Mouse (Mus musculus) MEL (cell line): ENCODE measurements at regions not wholly inside any gene's neighbourhood (a gene's known extent, or its start where the extent isn't known, plus 50 kb on each side); places are given as distances from the start of the nearest gene placed in this dataset.
A peak's percentile ranks its signal among the peaks of the same experiment; 100 is the strongest.

Experiments used
- DNase-seq: peaks from one replicate; pipeline ENCODE4 v3.0.0; 2011; ENCODE audit warnings: low read depth, low spot score
- H3K27ac ChIP-seq: 2 replicates; pipeline ENCODE4 v1.5.1; 2012; ENCODE audit warnings: low read depth, mild to moderate bottlenecking, control low read depth, low read length, moderate library complexity; ENCODE audit not compliant: control insufficient read depth
- H3K27me3 ChIP-seq, 2 experiments: fragments of 150-350 bp in 1 of 2; sonication (generic) in 1 of 2; 2 replicates each; pipeline ENCODE4 v1.6.1; 2012; ENCODE audit warnings: low read length in 2 of 2, mild to moderate bottlenecking in 2 of 2, improper control_type of control experiment in 1 of 2, moderate library complexity in 1 of 2; ENCODE audit not compliant: insufficient read depth in 2 of 2, control insufficient read depth in 1 of 2
- H3K36me3 ChIP-seq, 2 experiments: 2 replicates each; pipeline ENCODE4 v1.6.1; 2012 to 2014; ENCODE audit warnings: low read length in 2 of 2, improper control_type of control experiment in 1 of 2, inconsistent platforms in 1 of 2, mild to moderate bottlenecking in 1 of 2; ENCODE audit not compliant: insufficient read depth in 2 of 2, control insufficient read depth in 1 of 2
- H3K4me1 ChIP-seq, 2 experiments: fragments of 150-350 bp in 1 of 2; sonication (generic) in 1 of 2; 2 replicates each; pipeline ENCODE4 v1.6.1; 2012; ENCODE audit warnings: low read length in 2 of 2, improper control_type of control experiment in 1 of 2, mild to moderate bottlenecking in 1 of 2; ENCODE audit not compliant: insufficient read depth in 2 of 2, control insufficient read depth in 1 of 2
- H3K4me3 ChIP-seq, 2 experiments: fragments of 150-350 bp in 1 of 2; sonication (generic) in 1 of 2; 2 replicates each; pipeline ENCODE4 v1.5.1; 2012; ENCODE audit warnings: low read depth in 2 of 2, low read length in 2 of 2, mild to moderate bottlenecking in 2 of 2, moderate library complexity in 2 of 2, control low read depth in 1 of 2, improper control_type of control experiment in 1 of 2; ENCODE audit not compliant: control insufficient read depth in 1 of 2, insufficient read depth in 1 of 2
- H3K79me2 ChIP-seq: 2 replicates; pipeline ENCODE4 v1.6.1; 2012; ENCODE audit warnings: mild to moderate bottlenecking, low read length, moderate library complexity; ENCODE audit not compliant: control insufficient read depth, poor library complexity, insufficient read depth
- H3K9ac ChIP-seq: 2 replicates; pipeline ENCODE4 v1.6.1; 2012; ENCODE audit warnings: low read depth, mild to moderate bottlenecking, control low read depth, low read length, moderate library complexity; ENCODE audit not compliant: control insufficient read depth, poor library complexity, severe bottlenecking
- H3K9me3 ChIP-seq: fragments of 150-350 bp; sonication (generic); replicated peaks from 2 replicates; pipeline ENCODE4 v1.6.1; 2012; ENCODE audit warnings: mild to moderate bottlenecking, low read length, improper control_type of control experiment, moderate library complexity; ENCODE audit not compliant: insufficient read depth
- CTCF ChIP-seq, 3 experiments: IDR thresholded peaks in 2 of 3; conservative IDR thresholded peaks in 1 of 3; 2 replicates each; pipeline ENCODE4 v1.5.1; 2011 to 2012; ENCODE audit warnings: low read length in 3 of 3, low read depth in 2 of 3, mild to moderate bottlenecking in 2 of 3, improper control_type of control experiment in 1 of 3, inconsistent platforms in 1 of 3, mixed read lengths in 1 of 3, moderate library complexity in 1 of 3; ENCODE audit not compliant: control insufficient read depth in 1 of 3, insufficient read depth in 1 of 3, poor library complexity in 1 of 3, severe bottlenecking in 1 of 3
- E2F4 ChIP-seq: IDR thresholded peaks from 2 replicates; pipeline ENCODE4 v1.6.1; 2011; ENCODE audit warnings: low read depth, low read length, improper control_type of control experiment, borderline replicate concordance
- EP300 ChIP-seq, 2 experiments: IDR thresholded peaks; 2 replicates each; pipeline ENCODE4 v1.6.1; 2011; ENCODE audit warnings: improper control_type of control experiment in 2 of 2, low read length in 2 of 2, low read depth in 1 of 2, mild to moderate bottlenecking in 1 of 2
- GABPA ChIP-seq: IDR thresholded peaks from 2 replicates; pipeline ENCODE4 v1.6.1; 2012; ENCODE audit warnings: low read depth, mild to moderate bottlenecking, inconsistent platforms, low read length, improper control_type of control experiment, moderate library complexity
- GATA1 ChIP-seq: IDR thresholded peaks from 2 replicates; pipeline ENCODE4 v1.6.1; 2011; ENCODE audit warnings: low read depth, low read length, improper control_type of control experiment
- HCFC1 ChIP-seq: IDR thresholded peaks from 2 replicates; pipeline ENCODE4 v1.6.1; 2012; ENCODE audit warnings: low read depth, mild to moderate bottlenecking, inconsistent platforms, low read length, improper control_type of control experiment, moderate library complexity
- JUND ChIP-seq: IDR thresholded peaks from 2 replicates; pipeline ENCODE4 v1.6.1; 2011; ENCODE audit warnings: low read depth, mild to moderate bottlenecking, improper control_type of control experiment, low read length
- KAT2A ChIP-seq: conservative IDR thresholded peaks from 2 replicates; pipeline ENCODE4 v1.6.1; 2012; ENCODE audit warnings: low read depth, low read length, improper control_type of control experiment, inconsistent platforms
- MAFK ChIP-seq: IDR thresholded peaks from 2 replicates; pipeline ENCODE4 v1.6.1; 2011; ENCODE audit warnings: low read depth, mild to moderate bottlenecking, low read length, improper control_type of control experiment, borderline replicate concordance
- MAZ ChIP-seq: IDR thresholded peaks from 2 replicates; pipeline ENCODE4 v1.6.1; 2012; ENCODE audit warnings: low read depth, mild to moderate bottlenecking, inconsistent platforms, low read length, improper control_type of control experiment
- MEF2A ChIP-seq: IDR thresholded peaks from 2 replicates; pipeline ENCODE4 v1.6.1; 2014; ENCODE audit warnings: low read depth, mild to moderate bottlenecking, inconsistent platforms, low read length, improper control_type of control experiment; ENCODE audit not compliant: poor library complexity, insufficient replicate concordance, severe bottlenecking; ENCODE audit errors: extremely low read depth
- MXI1 ChIP-seq: IDR thresholded peaks from 2 replicates; pipeline ENCODE4 v1.6.1; 2011; ENCODE audit warnings: mild to moderate bottlenecking, low read depth, low read length, improper control_type of control experiment
- MYB ChIP-seq: IDR thresholded peaks from 2 replicates; pipeline ENCODE4 v1.6.1; 2011; ENCODE audit warnings: mild to moderate bottlenecking, low read depth, low read length, improper control_type of control experiment
- NRF1 ChIP-seq: IDR thresholded peaks from 2 replicates; pipeline ENCODE4 v1.6.1; 2014; ENCODE audit warnings: low read depth, mild to moderate bottlenecking, inconsistent platforms, low read length, improper control_type of control experiment, moderate library complexity; ENCODE audit not compliant: poor library complexity, insufficient read depth, severe bottlenecking
- POLR2A ChIP-seq, 2 experiments: IDR thresholded peaks; 2 replicates each; pipeline ENCODE4 v1.6.1; 2011 to 2012; ENCODE audit warnings: low read length in 2 of 2, mild to moderate bottlenecking in 2 of 2, control low read depth in 1 of 2, improper control_type of control experiment in 1 of 2, low read depth in 1 of 2, moderate library complexity in 1 of 2; ENCODE audit not compliant: control insufficient read depth in 1 of 2, insufficient read depth in 1 of 2, poor library complexity in 1 of 2
- POLR2AphosphoS2 ChIP-seq: IDR thresholded peaks from 2 replicates; pipeline ENCODE4 v1.6.1; 2011; ENCODE audit warnings: low read length, improper control_type of control experiment
- RAD21 ChIP-seq: IDR thresholded peaks from 2 replicates; pipeline ENCODE4 v1.6.1; 2011; ENCODE audit warnings: mild to moderate bottlenecking, low read depth, low read length, improper control_type of control experiment
- SIN3A ChIP-seq: IDR thresholded peaks from 2 replicates; pipeline ENCODE4 v1.6.1; 2012; ENCODE audit warnings: low read length, improper control_type of control experiment, inconsistent platforms
- SMC3 ChIP-seq: IDR thresholded peaks from 2 replicates; pipeline ENCODE4 v1.6.1; 2011; ENCODE audit warnings: low read depth, low read length, improper control_type of control experiment
- TAL1 ChIP-seq: IDR thresholded peaks from 2 replicates; pipeline ENCODE4 v1.6.1; 2012; ENCODE audit warnings: mild to moderate bottlenecking, inconsistent platforms, low read length, moderate library complexity, mixed read lengths
- TBP ChIP-seq: IDR thresholded peaks from 2 replicates; pipeline ENCODE4 v1.8.0; 2011; ENCODE audit warnings: low read depth, low read length, improper control_type of control experiment
- TCF12 ChIP-seq: IDR thresholded peaks from 2 replicates; pipeline ENCODE4 v1.6.1; 2014; ENCODE audit warnings: low read depth, mild to moderate bottlenecking, inconsistent platforms, low read length, improper control_type of control experiment, moderate library complexity
- UBTF ChIP-seq: IDR thresholded peaks from 2 replicates; pipeline ENCODE4 v1.6.1; 2012; ENCODE audit warnings: low read depth, mild to moderate bottlenecking, inconsistent platforms, low read length, improper control_type of control experiment, moderate library complexity, borderline replicate concordance; ENCODE audit not compliant: insufficient read depth
- USF1 ChIP-seq: IDR thresholded peaks from 2 replicates; pipeline ENCODE4 v1.6.1; 2014; ENCODE audit warnings: low read depth, mild to moderate bottlenecking, inconsistent platforms, low read length, improper control_type of control experiment, moderate library complexity
- ZC3H11A ChIP-seq: IDR thresholded peaks from 2 replicates; pipeline ENCODE4 v1.6.1; 2012; ENCODE audit warnings: low read depth, mild to moderate bottlenecking, inconsistent platforms, low read length, improper control_type of control experiment
- ZNF384 ChIP-seq: IDR thresholded peaks from 2 replicates; pipeline ENCODE4 v1.6.1; 2012; ENCODE audit warnings: low read depth, mild to moderate bottlenecking, inconsistent platforms, low read length, improper control_type of control experiment

DNA sequence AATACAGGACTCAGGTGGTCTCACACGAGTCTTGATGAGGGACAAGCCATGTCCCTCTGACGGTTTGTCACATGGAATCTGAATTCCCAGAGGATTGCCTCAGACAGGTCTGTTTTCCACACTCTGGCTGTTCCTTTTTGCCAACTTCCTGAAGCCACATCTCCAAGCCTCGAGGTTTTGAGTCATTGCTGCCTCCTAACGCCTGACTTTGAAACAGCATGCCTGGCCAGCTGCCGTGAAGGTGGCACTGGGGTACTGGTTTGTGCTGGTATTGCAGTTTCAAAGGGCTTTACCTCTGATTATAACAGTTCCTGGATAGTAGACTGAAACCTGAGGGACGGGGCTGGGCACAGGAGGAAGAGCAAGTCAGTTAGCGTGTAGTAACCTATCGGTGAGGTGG lies 117.1 kb upstream of the Dnajc19 start:
- no peaks in the 10 kb centered on the region for H3K27me3 ChIP-seq
- H3K36me3 ChIP-seq = no peaks in the 10 kb centered on the region
- no peak overlapping the region for H3K4me3 ChIP-seq
- no peaks in the 10 kb centered on the region for H3K9me3 ChIP-seq
- TF ChIP-seq SMC3 (peak; percentile 28; the same call in 1 of the 2 replicates), ZC3H11A (no peak), RAD21 (peak; percentile 17), CTCF (IDR thresholded peaks at IDR 0.05 in 2 of 3, conservative IDR thresholded peaks at IDR 0.05 in 1 of 3; ENCODE audit: control insufficient read depth in 1 of 3, insufficient read depth in 1 of 3, low read depth in 2 of 3, low read length in 3 of 3, poor library complexity in 1 of 3, severe bottlenecking in 1 of 3) (peak in 2 of 3 experiments; percentile 7 to 20; a peak in 1 of 6 replicates), TBP (no peak), POLR2AphosphoS2 (no peak), GATA1 (no peak), MAZ (no peak), MAFK (no peak), E2F4 (no peak), USF1 (no peak), NRF1 (no peak), ZNF384 (no peak), JUND (no peak), HCFC1 (no peak), EP300 (IDR thresholded peaks at IDR 0.05; ENCODE audit: low read depth in 1 of 2, low read length in 2 of 2) (no peak), SIN3A (no peak), MEF2A (no peak), UBTF (no peak), TCF12 (no peak), GABPA (no peak), KAT2A (no peak)
- no peaks in the 10 kb centered on the region for H3K79me2 ChIP-seq
- H3K27ac ChIP-seq = no peak overlapping the region
- no peaks in the 10 kb centered on the region for H3K4me1 ChIP-seq
- no peak overlapping the region for H3K9ac ChIP-seq
- peak; percentile 4 for DNase-seq

DNA sequence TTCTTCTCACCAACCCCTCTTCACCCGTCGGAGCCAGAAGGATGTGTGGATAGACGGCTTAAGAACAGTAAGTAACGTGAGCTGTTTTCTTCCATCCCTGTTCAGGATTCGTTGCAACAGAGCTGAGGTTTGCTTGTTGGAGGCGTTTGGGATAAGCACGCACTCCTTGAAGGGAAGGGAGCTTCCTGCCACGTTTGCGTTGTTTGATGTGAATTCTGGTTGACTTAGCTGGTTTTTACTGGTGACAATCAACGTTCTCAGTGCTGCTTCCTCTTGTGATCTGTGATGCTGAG lies 116.0 kb upstream of the Dnajc19 start:
- no peak for TF ChIP-seq POLR2A (IDR thresholded peaks at IDR 0.05; ENCODE audit: control insufficient read depth in 1 of 2, insufficient read depth in 1 of 2, low read depth in 1 of 2, low read length in 2 of 2, poor library complexity in 1 of 2)
- no peak for TF ChIP-seq TAL1
- TF ChIP-seq POLR2AphosphoS2 = no peak
- TF ChIP-seq MYB = no peak
- TF ChIP-seq MXI1 = no peak
- DNase-seq = no peak
- Histone ChIP-seq H3K9ac (no peak overlapping the region), H3K27me3 (no peaks in the 10 kb centered on the region), H3K27ac (no peak overlapping the region), H3K4me1 (no peaks in the 10 kb centered on the region), H3K4me3 (no peak overlapping the region), H3K36me3 (no peaks in the 10 kb centered on the region), H3K79me2 (no peaks in the 10 kb centered on the region), H3K9me3 (no peaks in the 10 kb centered on the region)
